Mouse (Mus musculus) intestine, embryonic 14.5 days (tissue): ENCODE data around the gene Sgsh. TPM values are rescaled to one million over a fixed set of nuclear protein-coding genes. Genes with fewer than 3 reads are reported as not detected.

Experiments
- ATAC-seq: fragments of 200-750 bp; cut with Nextera tagmentation; replicated peaks from 2 replicates; pipeline ENCODE4 v1.8.0; 2017; ENCODE audit warnings: low read depth, moderate number of reproducible peaks, moderate TSS enrichment, moderate library complexity; ENCODE audit not compliant: low FRiP score, low TSS enrichment
- DNase-seq: peaks from one replicate; pipeline ENCODE4 v3.0.0-alpha.2; 2018; ENCODE audit warnings: low spot score
- H3K27ac ChIP-seq: fragments of 300-500 bp; sonication (generic); 2 replicates; pipeline ENCODE4 v1.5.1; 2014; ENCODE audit warnings: low read depth, mild to moderate bottlenecking, control low read depth
- H3K27me3 ChIP-seq: fragments of 300-500 bp; sonication (generic); replicated peaks from 2 replicates; pipeline ENCODE4 v1.6.1; 2014; ENCODE audit warnings: low read length, control low read depth; ENCODE audit not compliant: control insufficient read depth, insufficient read depth
- H3K36me3 ChIP-seq: fragments of 300-500 bp; sonication (generic); 2 replicates; pipeline ENCODE4 v1.6.1; 2014; ENCODE audit warnings: low read length, control low read depth; ENCODE audit not compliant: control insufficient read depth, insufficient read depth
- H3K4me1 ChIP-seq: fragments of 300-500 bp; sonication (generic); replicated peaks from 2 replicates; pipeline ENCODE4 v1.6.1; 2014; ENCODE audit warnings: low read length, control low read depth, mixed read lengths; ENCODE audit not compliant: control insufficient read depth, insufficient read depth
- H3K4me2 ChIP-seq: fragments of 300-500 bp; sonication (generic); 2 replicates; pipeline ENCODE4 v1.6.1; 2014; ENCODE audit warnings: low read length
- H3K4me3 ChIP-seq: fragments of 300-500 bp; sonication (generic); 2 replicates; pipeline ENCODE4 v1.5.1; 2014; ENCODE audit warnings: low read depth, low read length, control low read depth, mixed read lengths
- H3K9ac ChIP-seq: fragments of 300-500 bp; sonication (generic); 2 replicates; pipeline ENCODE4 v1.6.1; 2014; ENCODE audit warnings: mild to moderate bottlenecking, low read length
- H3K9me3 ChIP-seq: fragments of 300-500 bp; sonication (generic); 2 replicates; pipeline ENCODE4 v1.6.1; 2016; ENCODE audit warnings: low read length, control low read depth; ENCODE audit not compliant: control insufficient read depth
- WGBS: fragments of 180-500 bp; shearing (Covaris S2); extraction: QIAGEN DNeasy Blood & Tissue Kit; methylation state at CpG from one replicate; pipeline ENCODE4 v1.1.7; 2014; 5-methylcytosine and 5-hydroxymethylcytosine counted together
- polyA plus RNA-seq: library from polyadenylated mRNA; unstranded; fragments of >200 nt; fragmentation: Nextera tagmentation; extraction: Ambion mirVana; gene quantifications from 2 replicates; pipeline ENCODE4 v1.2.1, GENCODE M21; 2014

Sgsh gene
- polyA plus RNA-seq, 1 experiment from 2014 or later = 7.5 TPM

DNA sequence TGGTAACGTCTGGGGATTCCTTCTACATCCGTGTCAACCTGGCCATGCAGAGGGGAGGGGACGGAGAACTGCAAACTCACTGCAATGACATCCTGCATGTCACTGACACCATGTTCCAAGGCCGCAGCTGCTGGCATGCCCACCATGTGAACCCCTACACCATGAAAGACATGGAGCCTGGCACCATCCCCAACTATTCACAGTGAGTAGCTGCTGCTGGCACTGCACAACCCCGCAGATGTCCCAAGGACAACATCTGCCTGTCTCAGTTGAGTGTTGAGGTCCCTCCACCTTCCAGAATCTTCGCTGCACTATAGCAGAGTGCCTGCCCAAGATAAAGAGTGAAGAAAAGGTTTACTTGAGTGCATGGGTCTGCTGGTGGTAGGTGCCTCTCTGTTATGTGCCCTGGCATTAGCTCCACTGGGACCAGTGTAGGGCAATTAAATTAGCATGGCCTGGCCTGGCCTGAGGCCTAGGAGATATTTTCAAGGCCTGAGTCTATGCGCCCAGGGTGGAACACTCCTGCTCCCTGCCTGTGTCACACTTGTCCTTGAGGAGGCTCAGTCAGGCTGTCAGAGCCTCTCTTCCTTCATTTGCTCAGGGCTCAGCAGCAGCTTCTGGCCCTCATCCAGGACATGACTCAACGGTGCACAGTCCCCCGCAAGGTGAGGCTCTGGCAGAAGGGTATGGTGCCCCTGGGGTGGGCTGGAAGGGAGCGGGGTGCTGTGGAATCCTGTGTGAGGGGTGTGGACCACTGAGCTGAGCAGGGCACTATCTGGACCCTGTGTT, 16.9 kb downstream of the Sgsh start:
- no peaks in the 10 kb centered on the region for H3K27me3 ChIP-seq
- H3K36me3 ChIP-seq = no peaks in the 10 kb centered on the region
- WGBS = 81% methylated on average over 10 of the region's 10 CpGs
- H3K4me3 ChIP-seq = no peak overlapping the region
- no peak overlapping the region for H3K4me2 ChIP-seq
- H3K27ac ChIP-seq = no peak overlapping the region
- H3K4me1 ChIP-seq = no peaks in the 10 kb centered on the region
- ATAC-seq (no peak), DNase-seq (no peak)
- no peak overlapping the region for H3K9ac ChIP-seq
- no peaks in the 10 kb centered on the region for H3K9me3 ChIP-seq

DNA sequence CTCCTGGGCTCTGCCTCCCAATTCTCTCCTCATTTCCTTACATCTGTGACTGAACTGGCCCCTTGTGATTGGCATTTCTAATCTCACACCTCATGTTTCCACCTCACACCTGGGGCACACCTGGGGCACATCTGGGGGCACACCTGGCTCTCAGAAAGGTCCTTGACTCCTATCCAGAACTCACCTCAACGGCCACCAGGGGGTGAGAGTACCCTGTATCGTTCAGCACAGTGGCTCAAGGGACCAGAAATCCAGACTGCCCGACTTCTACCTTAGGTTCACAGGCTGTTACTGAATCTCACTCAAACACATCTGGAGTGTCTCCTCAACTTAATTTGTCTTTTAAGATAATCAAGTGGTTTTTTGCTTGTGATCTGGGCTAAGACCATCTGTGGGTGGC, 23.4 kb downstream of the Sgsh start:
- no peak overlapping the region for H3K27ac ChIP-seq
- H3K36me3 ChIP-seq = no peaks in the 10 kb centered on the region
- H3K4me2 ChIP-seq = no peak overlapping the region
- ATAC-seq (no peak), DNase-seq (no peak)
- WGBS = 45% methylated on average over 3 of the region's 3 CpGs
- H3K27me3 ChIP-seq = no peaks in the 10 kb centered on the region
- no peak overlapping the region for H3K4me3 ChIP-seq
- H3K9ac ChIP-seq = no peak overlapping the region
- no peaks in the 10 kb centered on the region for H3K9me3 ChIP-seq
- no peaks in the 10 kb centered on the region for H3K4me1 ChIP-seq

DNA sequence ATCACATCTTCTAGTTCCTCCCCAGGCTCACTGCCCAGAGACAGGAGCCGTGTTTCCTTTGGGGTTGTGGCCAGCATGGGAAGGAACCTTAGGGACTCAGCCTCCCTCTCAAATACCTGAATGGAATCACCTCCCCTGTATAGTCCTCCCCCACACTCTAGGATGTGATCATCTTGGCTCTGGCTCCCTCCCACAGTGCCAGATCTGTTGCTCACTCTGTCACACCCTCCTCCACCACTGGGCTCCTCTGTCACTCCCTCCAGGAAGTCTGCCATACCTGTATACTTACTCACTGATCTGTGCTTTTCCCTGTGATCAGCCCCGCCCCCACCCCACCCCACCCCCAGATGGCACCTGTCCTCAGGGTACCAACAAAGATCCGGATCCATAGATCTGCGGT, 24.7 kb downstream of the Sgsh start:
- Histone ChIP-seq H3K27me3 (no peaks in the 10 kb centered on the region), H3K9me3 (no peaks in the 10 kb centered on the region), H3K4me1 (no peaks in the 10 kb centered on the region), H3K27ac (no peak overlapping the region), H3K4me2 (no peak overlapping the region), H3K9ac (no peak overlapping the region), H3K4me3 (no peak overlapping the region), H3K36me3 (no peaks in the 10 kb centered on the region)
- DNase-seq = no peak
- ATAC-seq = no peak
- 66% methylated on average over 4 of the region's 4 CpGs for WGBS

DNA sequence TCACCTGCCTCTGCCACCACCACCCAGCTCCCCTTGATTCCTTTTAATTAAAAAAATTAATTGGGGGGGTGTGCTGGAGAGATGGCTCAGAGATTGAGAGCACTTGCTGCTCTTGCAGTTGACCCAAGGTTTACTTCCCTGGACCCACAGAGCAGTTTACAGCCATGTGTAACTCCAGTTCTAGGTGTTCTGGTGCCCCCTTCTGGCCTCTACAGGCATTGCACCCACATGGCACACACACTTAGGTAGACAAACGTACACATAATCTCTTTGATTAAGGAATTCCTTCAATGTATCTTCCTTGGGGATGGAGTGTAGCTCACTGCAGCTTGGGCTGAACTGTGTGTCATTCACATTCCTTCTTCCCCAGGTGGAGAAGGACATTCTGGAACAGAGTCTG, 30.3 kb downstream of the Sgsh start:
- Histone ChIP-seq H3K4me2 (no peak overlapping the region), H3K4me3 (no peak overlapping the region), H3K9ac (no peak overlapping the region), H3K27ac (no peak overlapping the region), H3K36me3 (no peaks in the 10 kb centered on the region), H3K9me3 (peaks cover 3% of the 10 kb centered on the region; the same call in 1 of the 2 replicates), H3K27me3 (no peaks in the 10 kb centered on the region), H3K4me1 (no peaks in the 10 kb centered on the region)
- DNase-seq (no peak), ATAC-seq (no peak)
- WGBS = 79% methylated on average over 1 of the region's 1 CpGs

DNA sequence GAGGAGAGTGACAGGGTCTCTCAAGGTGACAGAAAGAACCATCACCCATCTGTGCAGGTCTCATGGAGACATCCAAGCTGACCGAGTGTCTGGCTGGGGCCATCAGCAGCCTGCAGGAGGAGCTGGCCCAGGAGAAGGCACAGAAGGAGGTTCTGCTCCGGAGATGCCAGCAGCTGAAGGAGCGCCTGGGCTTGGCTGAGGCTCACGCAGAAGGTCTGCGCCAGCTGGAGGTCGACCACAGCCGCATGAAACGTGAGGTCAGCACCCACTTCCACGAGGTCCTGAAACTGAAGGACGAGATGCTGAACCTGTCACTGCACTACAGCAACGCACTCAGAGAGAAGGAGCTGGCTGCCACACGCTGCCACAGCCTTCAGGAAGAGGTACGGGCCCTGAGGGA, 32.8 kb downstream of the Sgsh start:
- Histone ChIP-seq H3K9ac (no peak overlapping the region), H3K27me3 (no peaks in the 10 kb centered on the region), H3K4me3 (no peak overlapping the region), H3K4me2 (no peak overlapping the region), H3K36me3 (no peaks in the 10 kb centered on the region), H3K27ac (no peak overlapping the region), H3K4me1 (no peaks in the 10 kb centered on the region), H3K9me3 (peaks cover 3% of the 10 kb centered on the region; the same call in 1 of the 2 replicates)
- ATAC-seq (no peak), DNase-seq (no peak)
- WGBS = 72% methylated on average over 13 of the region's 13 CpGs

DNA sequence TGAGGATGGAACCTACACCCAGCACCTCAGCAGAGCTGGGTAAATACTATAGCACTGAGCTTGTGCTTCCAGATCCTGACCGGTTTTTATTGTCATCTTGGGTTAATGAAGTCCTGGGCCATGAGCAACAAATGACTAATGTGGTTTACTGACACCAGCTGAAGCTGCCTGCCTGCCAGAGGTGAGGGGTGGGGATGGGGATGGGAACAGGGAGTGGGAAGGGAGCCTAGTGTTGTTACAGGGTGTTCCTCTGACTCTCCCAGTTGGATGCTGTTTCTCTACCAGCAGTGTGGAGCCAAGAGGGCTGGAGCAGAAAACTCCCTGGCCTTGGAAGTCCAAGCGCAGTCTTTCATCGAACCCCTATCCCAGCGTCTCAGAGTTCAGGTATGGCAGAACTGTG, 38.6 kb downstream of the Sgsh start:
- no peaks in the 10 kb centered on the region for H3K27me3 ChIP-seq
- WGBS = 79% methylated on average over 4 of the region's 4 CpGs
- no peak overlapping the region for H3K9ac ChIP-seq
- no peak for DNase-seq
- H3K36me3 ChIP-seq = no peaks in the 10 kb centered on the region
- ATAC-seq = no peak
- H3K9me3 ChIP-seq = no peaks in the 10 kb centered on the region
- H3K4me1 ChIP-seq = no peaks in the 10 kb centered on the region
- no peak overlapping the region for H3K27ac ChIP-seq
- no peak overlapping the region for H3K4me3 ChIP-seq
- no peak overlapping the region for H3K4me2 ChIP-seq

DNA sequence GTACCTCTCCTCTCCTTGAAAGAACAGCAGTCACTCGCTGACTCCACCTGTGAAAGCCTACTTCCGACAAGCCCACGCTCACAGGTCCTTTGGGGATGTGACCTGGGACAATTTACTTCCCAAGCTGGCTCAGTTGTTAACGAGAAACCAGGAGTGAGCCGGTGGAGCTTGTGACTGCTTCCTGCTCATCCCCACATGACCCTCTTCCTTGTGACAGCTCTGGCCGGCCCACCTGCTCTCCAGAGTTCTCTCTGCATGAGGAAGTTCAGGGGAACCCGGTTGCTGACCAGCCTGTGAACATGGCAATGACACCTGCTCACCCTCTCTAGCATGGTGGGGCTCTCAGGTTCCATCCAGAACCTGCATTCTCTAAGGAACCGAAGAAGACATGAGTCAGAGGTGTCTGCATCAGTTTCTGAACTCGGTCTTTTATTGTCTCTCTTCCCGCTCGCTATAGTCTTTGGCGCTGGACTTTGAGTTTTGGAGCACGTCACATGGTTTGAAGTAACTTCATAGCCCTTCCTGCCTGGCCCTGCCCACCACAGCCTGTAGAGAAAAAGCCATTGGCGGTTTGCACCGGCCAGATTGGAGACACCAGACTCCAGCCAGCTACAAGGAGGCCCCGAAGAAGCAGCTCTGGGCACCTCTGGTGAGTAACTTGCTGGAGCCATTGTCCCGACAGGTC, 40.9 kb downstream of the Sgsh start:
- Histone ChIP-seq H3K9ac (no peak overlapping the region), H3K36me3 (no peaks in the 10 kb centered on the region), H3K4me3 (peak overlapping the region; percentile 11; the same call in 1 of the 2 replicates), H3K27ac (peak overlapping the region; percentile 80), H3K4me1 (no peaks in the 10 kb centered on the region), H3K27me3 (no peaks in the 10 kb centered on the region), H3K4me2 (peak overlapping the region; percentile 38), H3K9me3 (no peaks in the 10 kb centered on the region)
- 64% methylated on average over 17 of the region's 17 CpGs for WGBS
- ATAC-seq = peak; percentile 79
- DNase-seq = peak; percentile 76

DNA sequence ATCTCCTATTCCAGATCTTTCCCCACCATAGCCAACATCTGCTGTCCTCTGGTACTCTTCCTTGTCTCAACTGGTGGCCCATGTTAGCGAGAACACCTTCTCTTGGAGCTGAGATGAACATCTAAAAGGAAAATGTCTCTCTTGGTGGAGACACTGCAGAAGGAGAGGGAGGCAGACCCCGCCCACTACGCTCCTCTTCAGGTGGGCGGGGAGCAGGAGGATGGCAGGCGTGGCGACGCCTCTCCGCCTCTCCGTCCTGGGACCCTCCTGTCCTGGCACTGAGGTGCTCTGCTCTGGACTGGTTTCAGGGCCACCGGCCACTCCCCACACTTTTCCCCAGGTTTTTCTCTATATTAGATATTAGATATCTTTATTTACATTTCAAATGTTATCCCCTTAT, 44.7 kb downstream of the Sgsh start:
- Histone ChIP-seq H3K4me1 (no peaks in the 10 kb centered on the region), H3K9me3 (no peaks in the 10 kb centered on the region), H3K27ac (no peak overlapping the region), H3K9ac (no peak overlapping the region), H3K4me2 (no peak overlapping the region), H3K36me3 (no peaks in the 10 kb centered on the region), H3K27me3 (no peaks in the 10 kb centered on the region), H3K4me3 (no peak overlapping the region)
- ATAC-seq (no peak), DNase-seq (no peak)
- 15% methylated on average over 10 of the region's 10 CpGs for WGBS

DNA sequence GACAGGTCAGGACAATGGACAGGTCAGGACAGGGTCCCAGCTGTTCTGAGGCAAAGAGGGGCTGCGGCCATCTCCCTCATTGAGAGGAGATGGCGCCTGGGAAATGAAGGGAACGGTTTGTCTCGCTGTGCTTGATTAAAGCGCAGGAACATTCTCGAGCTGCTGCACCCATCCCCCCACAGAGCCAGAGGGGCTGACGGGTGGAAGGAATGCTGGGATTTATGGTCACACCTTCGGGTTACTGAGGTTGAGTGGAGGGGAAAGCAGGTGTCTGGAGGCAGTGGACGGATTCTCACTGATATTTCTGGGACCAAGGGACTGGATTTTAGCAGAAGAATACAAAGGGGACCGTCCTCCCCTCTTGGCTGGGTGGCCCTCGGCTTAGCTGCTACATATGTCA, 47.4 kb downstream of the Sgsh start:
- Histone ChIP-seq H3K4me1 (no peaks in the 10 kb centered on the region), H3K36me3 (no peaks in the 10 kb centered on the region), H3K27ac (no peak overlapping the region), H3K4me2 (no peak overlapping the region), H3K9me3 (no peaks in the 10 kb centered on the region), H3K27me3 (no peaks in the 10 kb centered on the region), H3K4me3 (no peak overlapping the region), H3K9ac (no peak overlapping the region)
- 25% methylated on average over 11 of the region's 11 CpGs for WGBS
- ATAC-seq (no peak), DNase-seq (no peak)
